Mouse (Mus musculus) monocyte, adult 5-6 weeks (primary cell): ENCODE data around the gene Pak3. TPM values are rescaled to one million over a fixed set of nuclear protein-coding genes. Genes with fewer than 3 reads are reported as not detected.
"Not testable (repeated sequence)": the region's sequence is repeated elsewhere in the genome, so short reads cannot be mapped to it uniquely, and the experiment has no call there.

Experiments used
- ATAC-seq: fragments of 153-309, 156-312 bp; replicated peaks from 2 replicates; pipeline ENCODE4 v1.8.0; 2017; ENCODE audit warnings: mild to moderate bottlenecking; ENCODE audit not compliant: low TSS enrichment, insufficient number of reproducible peaks, severe bottlenecking, poor library complexity, low FRiP score
- total RNA-seq: library from RNA; stranded (forward); fragments of 200-1000, 200-491, 200-594 nt; gene quantifications from 3 replicates; pipeline ENCODE4 v1.2.3, GENCODE M21; 2017

The Pak3 gene
- not detected in 3 replicates for total RNA-seq

GRCm38 (mm10) chrX:143518168-143518901, at the start of gene Pak3:
Pak3 (plus strand) TSS chrX:143518591.
- no peak for ATAC-seq

DNA sequence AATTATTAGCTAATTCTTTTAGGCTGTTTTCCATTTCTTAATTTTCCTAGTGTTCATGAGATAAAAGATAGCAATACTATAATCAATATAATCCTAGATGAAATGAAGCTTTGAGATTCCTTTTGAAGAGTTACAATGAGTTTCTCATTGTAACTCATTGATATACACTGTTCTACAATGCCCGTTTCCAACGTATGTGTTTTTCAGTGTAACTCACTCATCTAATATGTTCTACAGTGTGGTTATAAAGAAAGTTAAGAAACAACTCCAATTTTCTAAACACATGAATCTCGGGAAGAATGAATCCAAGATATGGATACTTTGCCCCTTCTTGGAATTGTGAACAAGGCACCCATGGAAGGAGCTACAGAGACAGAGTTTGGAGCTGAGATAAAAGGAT, 35.5 kb upstream of the Pak3 start:
- ATAC-seq: peak; percentile 100

DNA sequence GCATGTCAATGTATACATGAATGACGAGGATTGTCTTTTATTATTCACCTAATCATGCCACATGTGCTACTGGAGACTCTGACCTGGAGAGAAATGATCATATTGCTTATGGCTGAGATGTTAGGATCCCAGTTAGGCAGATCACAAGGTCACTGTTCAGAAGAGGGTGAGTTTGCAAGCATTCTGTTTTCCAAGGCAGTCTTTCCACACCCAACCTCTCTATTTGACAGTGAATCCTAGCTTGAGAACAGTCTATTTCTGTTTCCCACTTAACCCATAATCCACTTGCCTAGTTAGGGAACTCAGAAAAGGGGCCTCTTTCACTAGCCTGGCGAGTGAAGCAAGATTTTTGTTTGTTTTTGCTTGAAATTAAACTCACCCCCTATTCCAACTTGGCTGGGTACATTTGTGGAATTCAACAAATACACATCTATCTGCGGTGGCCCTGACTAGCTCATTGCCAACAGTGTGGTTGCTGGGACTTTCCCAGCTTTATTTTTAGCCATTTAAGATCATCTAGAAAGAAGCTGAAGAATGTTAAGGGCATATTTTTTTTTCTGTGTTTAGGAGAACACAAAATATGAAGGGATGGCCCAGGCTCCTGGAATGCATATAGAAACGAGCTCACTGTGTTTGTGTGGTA, 17.2 kb upstream of the Pak3 start:
- no peak for ATAC-seq

GRCm38 (mm10) chrX:143501776-143502365, 16.5 kb upstream of the Pak3 start:
- no peak for ATAC-seq

- ATAC-seq: no peak
These were observed 526 bp downstream of the Pak3 start for GRCm38 (mm10) chrX:143518917-143519316.

GRCm38 (mm10) chrX:143519454-143519853, 1.1 kb downstream of the Pak3 start:
- ATAC-seq: not testable (repeated sequence)

GRCm38 (mm10) chrX:143520195-143520594, 1.8 kb downstream of the Pak3 start:
- no peak for ATAC-seq

DNA sequence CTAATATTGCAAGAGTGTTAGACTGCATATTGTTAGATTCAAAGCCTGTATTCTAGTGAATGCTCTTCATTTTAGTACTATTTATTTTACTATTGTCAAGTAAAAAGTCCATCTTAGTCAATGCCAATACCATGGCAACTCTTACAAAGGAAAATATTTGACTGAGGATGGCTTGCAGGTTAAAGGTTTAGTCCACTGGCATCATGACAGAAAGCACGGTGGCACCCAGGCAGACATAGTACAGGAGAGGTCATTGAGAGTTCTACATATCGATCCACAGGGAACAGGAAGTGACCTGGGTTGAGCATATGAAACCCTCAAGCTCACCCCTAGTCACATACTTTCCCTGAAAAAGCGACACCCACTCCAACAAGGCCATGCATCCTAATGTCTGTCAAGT, 13.9 kb downstream of the Pak3 start:
- no peak for ATAC-seq

GRCm38 (mm10) chrX:143533574-143533973, 15.2 kb downstream of the Pak3 start:
- ATAC-seq: no peak

- no peak for ATAC-seq
These were observed 24.4 kb downstream of the Pak3 start for GRCm38 (mm10) chrX:143542756-143543155.

GRCm38 (mm10) chrX:143543186-143543793, 24.9 kb downstream of the Pak3 start:
- ATAC-seq: no peak

DNA sequence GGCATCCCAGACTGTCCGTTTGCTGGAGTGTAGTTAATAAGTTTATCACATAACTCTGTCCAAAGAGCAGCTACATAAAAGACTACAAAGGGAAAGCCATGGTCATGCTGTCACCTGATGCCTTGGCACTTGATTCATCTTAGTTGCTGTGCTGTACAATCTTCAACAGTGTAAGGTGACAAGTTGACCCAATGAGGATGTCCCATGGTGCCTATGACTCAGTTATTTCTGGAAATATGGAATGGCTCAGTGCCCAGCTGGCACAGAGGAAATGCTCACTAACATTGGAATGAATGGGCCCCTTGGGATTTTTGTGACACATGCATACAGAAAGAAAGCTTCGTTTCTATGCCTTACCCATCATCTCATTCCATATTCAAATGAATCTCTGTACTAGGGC, 55.3 kb downstream of the Pak3 start:
- no peak for ATAC-seq

- no peak for ATAC-seq
These were observed 61.5 kb downstream of the Pak3 start for GRCm38 (mm10) chrX:143579925-143580324.

DNA sequence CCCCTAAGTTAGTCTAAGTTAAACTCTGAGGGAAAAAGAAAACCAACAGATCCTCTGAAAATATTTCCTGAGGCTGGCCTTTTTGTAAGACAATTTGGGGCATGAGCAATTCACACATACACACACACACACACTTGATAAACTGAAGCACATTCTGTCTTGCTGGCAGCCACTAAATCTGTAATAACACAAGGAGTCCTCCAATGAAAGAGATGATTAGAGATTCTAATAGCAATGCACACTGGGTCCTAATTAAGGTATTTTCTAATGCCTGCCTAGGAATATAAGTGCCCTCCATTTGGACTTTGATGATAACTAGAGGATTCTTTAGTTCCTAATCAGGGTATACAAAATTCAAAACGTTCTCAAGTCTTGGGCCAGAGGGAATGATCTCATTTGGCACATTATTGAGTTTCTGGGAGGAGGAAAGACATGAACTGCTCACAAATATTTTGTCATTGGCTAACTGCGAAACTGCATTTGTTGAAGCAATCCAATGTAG, 62.1 kb downstream of the Pak3 start:
- no peak for ATAC-seq

- ATAC-seq: no peak
These were observed 88.6 kb downstream of the Pak3 start for GRCm38 (mm10) chrX:143606877-143607449.

GRCm38 (mm10) chrX:143618734-143619133, 100.3 kb downstream of the Pak3 start:
- no peak for ATAC-seq

GRCm38 (mm10) chrX:143627767-143628166, 109.4 kb downstream of the Pak3 start:
- no peak for ATAC-seq

GRCm38 (mm10) chrX:143643936-143644335, 125.5 kb downstream of the Pak3 start:
- no peak for ATAC-seq

GRCm38 (mm10) chrX:143644807-143645206, 126.4 kb downstream of the Pak3 start:
- ATAC-seq: no peak
